Mouse (Mus musculus) lung, postnatal 14 days (tissue): ENCODE data around the gene Tmem38b.

ENCODE experiments used
- DNase-seq: peaks from one replicate; pipeline ENCODE4 v3.0.0; 2021

Tmem38b gene

DNA sequence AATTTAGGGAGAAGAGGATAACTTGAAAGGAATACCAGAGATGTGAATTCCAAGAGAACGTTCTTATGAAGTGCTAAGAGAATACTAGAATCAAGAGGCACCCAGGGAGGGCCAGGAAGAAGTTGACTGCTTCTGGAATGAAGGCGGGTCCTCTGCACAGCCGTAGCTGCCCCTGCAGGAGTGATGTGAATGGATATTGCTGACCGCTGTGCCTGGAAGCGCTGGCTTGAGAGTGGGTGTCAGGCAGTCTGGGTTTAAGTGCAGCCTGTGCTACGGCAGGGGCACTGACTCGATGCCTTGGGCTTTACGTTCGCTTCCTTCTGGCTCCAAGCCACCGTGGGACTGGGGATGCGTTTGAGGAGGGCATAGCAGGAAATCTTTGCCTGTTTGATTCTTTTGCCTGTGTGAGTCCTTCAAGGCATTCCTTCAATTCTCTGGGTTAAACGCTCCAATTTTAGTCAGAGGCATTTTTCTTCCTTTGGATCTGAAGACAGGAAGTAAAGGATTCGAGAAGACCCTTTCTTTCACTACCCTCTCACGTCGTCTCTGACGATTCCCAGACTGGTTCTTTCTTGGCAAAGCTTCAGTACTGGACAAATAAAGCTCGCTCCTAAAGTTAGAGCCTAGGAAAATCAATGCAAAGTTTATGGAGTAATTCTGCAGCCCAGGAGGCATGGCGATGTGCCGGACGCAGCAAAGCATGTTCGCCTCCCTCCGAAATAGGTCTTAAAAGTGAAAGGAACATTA, 60.7 kb downstream of the Tmem38b start:
- DNase-seq = peak; percentile 11

DNA sequence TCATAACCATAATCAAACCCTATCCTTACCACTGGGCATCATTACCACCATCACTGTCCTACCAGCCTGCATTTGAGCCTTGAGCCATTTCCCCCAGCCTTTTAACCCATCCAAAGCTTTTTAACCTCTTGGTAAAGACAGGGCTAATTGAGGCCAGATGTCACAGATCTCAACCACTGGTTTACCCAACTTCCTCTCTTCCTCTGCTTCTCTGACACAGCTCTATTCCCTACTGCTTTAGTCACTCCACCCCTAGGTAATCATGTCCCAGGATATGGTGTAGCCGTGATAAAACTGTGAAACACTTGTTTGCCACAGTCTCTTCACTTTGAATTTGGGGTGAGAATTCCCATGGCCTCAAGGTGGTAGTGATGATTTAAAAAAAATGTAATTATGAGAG, 69.5 kb downstream of the Tmem38b start:
- no peak for DNase-seq

DNA sequence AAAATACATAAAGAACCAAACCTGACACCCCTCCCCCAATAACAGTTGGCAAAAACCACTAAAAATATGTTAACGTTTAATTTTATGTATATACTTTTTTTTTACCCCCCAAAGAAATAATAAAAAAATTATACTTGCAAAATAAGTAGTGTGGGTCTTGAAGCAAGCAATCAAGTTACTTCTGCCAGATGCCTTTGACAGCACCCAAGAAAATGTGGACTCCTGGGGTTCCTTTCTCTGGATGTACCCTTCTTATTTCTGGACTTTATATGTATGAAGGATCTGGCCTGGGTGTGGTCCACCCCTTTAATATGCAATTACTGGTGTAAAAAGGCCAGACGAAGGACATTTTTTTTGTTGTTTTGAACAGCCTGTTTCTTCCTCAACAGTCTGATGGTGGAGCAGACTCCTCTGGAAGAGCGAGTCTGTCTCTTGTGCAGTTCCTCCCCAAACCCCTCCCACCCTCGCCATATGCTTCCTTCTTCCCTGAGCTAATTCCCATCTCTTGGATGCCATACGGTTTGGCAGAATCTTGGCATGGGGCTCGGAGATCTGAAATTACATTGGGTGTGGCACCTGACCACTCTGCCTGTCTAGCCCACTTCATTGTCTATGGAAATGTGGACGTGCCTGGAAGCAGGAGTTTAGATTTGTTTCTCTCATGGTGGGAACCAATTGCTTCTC, 70.4 kb downstream of the Tmem38b start:
- DNase-seq = no peak

DNA sequence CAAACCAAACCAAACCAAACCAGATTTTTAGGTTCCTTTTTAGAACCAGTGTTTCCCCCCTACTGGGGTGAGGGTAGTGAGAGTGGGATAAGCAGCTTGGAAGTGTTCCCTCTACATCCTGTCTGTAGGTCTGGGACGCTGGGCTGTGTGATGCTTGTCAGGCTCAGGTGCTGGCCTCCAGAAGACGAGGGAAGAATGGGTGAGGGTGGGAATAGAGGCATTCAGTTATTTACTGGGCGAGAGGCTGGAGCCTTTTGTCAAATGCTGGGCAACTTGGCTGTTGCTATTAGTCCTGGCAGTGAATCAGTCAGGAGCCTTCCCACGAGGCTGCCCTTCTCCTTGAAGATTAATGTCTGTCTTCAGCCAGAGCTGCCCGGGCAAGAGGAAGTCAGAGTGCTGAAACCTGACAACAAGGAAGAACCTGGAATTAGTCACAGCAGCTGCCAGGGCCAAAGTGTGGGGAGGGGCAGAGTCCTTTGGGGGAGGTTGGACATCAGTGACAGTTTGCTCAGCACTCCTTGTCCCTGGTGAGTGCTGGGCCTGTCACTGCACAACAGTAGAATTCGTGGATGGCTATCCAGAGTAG, 74.6 kb downstream of the Tmem38b start:
- DNase-seq = no peak

GRCm38 (mm10) chr4:53904335-53904734, 78.5 kb downstream of the Tmem38b start:
- DNase-seq = no peak

DNA sequence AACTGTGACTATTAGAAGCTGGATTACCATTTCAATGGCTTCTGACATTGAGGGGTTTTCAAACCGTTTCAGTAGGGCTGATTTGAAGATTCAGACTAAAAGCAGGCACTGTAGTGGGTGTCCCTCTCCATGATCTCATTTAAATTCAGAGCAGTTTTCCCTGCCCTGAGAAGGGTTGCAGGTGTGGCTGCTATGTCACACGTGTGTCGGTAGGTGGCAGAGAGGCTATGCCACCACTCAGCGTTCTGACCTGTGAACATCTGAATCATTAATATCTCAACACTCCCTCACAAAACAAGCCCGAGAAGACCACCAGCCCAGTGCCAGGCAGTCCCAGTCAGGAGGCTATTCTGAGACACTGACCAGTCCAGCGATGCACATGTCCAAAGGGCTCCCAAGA, 79.7 kb downstream of the Tmem38b start:
- no peak for DNase-seq

GRCm38 (mm10) chr4:53907071-53907470, 81.2 kb downstream of the Tmem38b start:
- DNase-seq = no peak
